Mouse (Mus musculus): Measurements from ENCODE around the gene Gm20388.

- no peak for TF ChIP-seq CTCF (IDR thresholded peaks at IDR 0.05; ENCODE audit: borderline replicate concordance, insufficient read depth, low read depth, low read length)
- no peak for TF ChIP-seq POLR2A (IDR thresholded peaks at IDR 0.05; ENCODE audit: borderline replicate concordance, insufficient read depth, low read length)
Measured at GRCm38 (mm10) chr8:121992911-121993310, 2082.3 kb downstream of the Gm20388 start.
